Mouse (Mus musculus) lung, postnatal 10 days (tissue): Measurements from ENCODE around the gene Gstm7.
"Not testable (repeated sequence)": the region's sequence is repeated elsewhere in the genome, so short reads cannot be mapped to it uniquely, and the experiment has no call there.

Experiments
- DNase-seq: peaks from one replicate; pipeline ENCODE4 v3.0.0; 2021

The Gstm7 gene

DNA sequence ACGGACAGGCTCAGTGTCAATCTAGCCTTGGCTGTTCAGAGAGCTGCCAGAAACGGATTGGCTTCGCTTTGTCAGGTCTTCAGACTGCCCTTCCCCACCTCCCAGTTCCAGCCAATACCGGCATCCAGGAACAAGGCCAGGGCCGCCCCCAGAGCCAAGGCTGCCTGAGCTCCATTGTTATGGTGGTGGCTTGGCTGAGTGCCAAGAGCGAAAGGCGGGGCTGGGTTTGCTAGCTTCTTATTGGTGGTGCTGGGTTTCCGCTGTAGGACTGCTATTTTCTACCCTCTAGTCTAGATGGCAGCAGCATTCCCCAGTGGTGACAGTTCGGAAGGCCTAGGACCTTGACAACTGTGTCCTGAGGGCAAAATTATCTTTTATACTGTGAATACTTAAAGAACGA is at the start of gene Gstm7:
Gene Gstm7 (minus strand): TSS at position 148 of the 400 bp plus-strand sequence.
- peak; percentile 99 for DNase-seq

DNA sequence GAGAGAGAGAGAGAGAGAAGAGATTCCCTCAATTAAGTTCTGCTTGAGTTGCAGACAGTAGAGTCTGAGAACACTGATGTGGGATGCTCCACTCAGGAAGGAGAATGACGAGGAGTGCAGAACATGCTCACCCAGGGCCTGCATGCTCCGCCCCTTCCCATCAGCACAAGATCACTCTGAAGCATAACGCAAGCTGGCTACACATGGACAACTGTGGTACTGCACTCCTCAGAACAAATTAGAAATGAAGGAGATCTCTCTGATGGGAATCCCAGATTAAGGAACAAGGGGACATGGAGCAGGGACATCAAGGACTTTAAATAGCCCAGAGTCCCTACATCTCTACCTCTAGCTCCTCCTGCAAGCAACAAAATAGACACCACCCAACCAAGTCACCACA is 49.6 kb upstream of the Gstm7 start:
- DNase-seq, result no peak

DNA sequence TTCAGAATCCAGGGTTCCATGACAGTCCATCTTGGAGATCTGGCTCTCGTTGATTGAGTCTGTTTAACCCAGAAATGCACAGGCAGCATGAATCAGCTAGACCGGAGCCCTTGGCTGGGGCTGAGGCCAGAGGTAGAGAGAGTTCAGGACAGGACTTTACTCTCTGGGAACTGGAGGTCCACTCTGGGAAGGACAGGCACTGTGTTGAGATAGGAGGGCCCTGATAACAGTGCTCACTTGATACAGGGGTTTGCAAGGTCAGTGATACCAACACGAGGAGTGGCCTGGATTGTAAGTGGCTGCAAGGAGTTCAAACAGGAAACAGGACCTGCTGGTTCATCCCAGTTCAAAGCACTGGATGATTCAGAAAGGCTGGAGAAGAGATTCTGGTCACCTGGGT is 46.1 kb upstream of the Gstm7 start:
- DNase-seq, result no peak

DNA sequence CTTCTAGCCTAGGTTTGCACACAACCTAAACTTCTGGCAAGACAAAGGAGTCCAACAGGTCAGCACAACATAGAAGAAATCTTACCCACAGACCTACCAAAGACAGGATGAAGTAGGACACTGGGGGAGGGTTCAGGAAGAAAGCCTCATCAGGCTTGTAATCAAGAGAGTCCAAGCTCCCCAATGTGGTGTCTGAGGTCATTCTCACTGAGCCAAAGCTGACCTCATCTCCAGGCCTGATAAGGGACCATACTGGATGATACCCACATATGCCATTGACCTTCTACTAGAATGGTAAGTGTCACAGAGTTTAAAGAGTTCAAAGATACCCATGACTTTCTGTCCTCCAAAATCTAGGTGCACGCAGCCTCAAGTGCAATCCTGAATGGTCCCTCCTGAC is 42.6 kb upstream of the Gstm7 start:
- DNase-seq, result no peak

DNA sequence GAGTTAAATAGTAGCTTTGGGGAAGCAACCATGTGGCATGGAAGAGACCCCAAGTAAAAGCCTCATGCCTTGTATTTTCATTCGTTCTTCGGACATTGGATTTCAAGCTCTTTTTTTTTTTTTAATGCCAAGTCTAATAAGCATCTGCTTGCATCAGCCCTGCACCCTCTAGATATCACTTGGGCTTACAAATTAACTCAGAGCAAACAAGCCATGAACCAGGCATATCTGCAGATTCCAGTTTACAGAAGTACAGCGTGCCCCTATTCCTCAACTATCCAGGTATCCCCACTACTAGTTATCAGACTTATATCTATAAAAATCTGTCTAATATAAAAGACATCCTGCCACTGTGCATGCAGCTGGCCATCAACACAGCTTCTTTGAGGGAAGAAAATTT is 40.5 kb upstream of the Gstm7 start:
- DNase-seq, result no peak

DNA sequence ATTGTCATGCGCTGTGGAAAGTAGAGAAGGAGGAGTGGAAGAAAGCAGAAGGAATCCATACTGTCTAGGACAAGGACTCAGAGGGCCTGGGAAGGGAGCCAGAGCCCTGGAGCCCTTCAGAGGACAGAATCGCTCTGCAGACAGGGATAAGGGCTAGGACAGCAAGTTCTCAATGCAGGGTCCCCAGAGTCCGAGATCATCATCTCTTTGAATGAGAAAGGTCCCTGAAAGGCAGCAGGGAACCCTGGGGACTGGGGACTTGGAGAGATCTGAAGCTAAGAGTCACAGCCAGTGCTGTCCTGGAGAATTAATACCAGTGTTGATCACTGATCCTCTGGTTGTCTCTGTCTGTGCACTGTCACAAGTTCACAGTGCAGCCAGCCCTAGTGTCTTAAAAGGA is 39.5 kb upstream of the Gstm7 start:
- not testable (repeated sequence) for DNase-seq

DNA sequence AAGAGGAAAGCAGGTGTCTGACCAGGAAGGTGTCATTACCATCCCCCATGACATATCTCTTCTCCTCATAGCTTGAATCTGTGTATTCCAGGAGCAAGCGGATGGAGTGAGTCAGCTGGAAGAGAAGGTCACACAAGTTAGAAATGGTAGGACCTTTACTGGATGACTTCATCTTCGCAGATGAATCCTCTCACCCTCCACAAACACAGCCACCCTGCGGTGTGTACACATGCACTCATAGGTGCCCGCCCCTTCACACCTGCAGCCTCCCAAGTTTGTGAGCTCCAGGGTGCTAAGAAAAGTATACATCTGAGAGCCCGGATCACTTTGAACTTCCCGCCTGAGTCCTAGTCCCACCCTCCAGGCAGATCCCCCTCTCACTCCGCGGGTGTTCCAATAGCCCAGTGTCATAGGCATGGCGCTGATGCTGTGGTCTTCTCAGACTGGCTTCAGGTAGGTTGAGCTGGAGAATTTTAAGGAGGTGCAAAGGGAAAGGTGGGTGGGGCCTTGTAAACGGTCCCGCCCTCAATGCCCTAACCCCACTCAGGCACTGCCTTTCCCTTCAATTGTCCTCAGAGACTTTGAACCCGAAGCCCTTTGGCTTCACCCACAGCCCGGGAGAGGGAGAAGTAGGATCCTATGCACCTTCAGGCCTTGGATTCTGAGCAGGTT is 37.2 kb upstream of the Gstm7 start, which contains the start of gene Gstm3:
Gene Gstm3 (minus strand): TSS at position 560 of the 672 bp plus-strand sequence.
- DNase-seq, result no peak

DNA sequence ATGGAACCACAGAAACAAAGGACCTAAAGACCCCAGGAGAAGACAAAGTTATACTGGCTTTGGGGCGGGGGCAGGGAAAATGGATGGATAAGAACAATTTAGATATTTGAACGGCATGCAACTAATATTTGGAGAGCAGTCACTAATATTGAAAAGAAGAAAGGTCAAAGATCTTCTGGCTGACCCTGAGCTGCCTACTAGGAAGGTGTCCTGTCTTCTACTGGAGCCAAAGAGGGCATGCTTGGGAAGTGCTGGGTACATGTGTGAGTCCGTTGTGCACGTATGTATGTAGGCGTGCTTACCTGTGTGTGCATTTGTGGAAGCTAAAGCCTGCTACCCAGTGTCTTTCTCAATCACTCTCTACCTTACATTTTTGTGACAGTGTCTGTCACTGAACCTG is 35.0 kb upstream of the Gstm7 start:
- no peak for DNase-seq

DNA sequence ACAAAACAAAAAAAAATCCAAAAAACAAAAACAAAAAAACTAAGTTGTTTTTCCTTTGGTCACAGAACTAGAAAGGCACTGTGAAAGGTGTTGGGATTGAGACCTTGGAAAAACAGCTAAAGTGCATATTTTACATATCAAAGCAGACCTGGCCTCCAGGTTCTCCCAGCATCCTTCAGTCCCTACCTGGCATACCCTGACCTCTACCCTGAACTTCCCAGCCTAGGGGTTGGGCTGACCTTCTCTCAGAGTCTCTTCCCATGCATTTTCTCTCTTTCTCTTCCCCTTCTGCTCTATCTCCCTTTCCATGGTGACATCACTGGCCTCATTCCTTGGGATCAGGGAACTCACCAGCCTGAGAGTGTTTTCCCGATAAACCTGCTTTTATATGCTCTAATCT is 34.0 kb upstream of the Gstm7 start:
- DNase-seq, result no peak

DNA sequence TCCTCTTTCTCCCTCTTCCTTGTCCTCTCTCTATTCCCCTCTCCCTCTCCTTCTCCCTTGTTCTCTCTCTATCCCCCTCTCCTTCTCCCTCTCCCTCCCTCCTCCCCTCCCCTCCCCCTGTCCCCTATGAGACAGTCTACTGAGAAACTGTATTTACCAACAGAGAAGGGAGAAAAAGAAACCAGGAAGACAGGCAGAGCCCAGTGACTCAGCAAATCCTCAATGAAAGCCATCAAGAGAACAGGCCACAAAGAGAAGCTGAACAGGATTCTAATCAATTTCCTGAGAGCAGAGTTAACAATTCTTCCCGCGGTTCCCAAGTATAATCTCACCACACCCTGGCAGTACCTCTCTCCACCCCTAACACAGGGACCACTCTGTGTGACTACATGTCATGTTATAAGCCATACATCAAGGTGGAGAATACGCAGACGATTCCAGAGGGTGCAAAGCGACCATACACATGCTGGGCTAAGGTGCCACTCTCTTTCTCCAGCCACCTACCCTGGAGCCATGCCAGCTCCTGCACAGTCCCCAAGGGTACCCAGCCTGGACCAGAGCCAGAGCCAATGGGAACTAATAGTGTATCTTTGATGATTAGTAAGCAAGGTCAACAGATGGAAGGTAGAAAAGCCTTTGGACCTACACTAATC is 33.2 kb upstream of the Gstm7 start:
- DNase-seq, result no peak

DNA sequence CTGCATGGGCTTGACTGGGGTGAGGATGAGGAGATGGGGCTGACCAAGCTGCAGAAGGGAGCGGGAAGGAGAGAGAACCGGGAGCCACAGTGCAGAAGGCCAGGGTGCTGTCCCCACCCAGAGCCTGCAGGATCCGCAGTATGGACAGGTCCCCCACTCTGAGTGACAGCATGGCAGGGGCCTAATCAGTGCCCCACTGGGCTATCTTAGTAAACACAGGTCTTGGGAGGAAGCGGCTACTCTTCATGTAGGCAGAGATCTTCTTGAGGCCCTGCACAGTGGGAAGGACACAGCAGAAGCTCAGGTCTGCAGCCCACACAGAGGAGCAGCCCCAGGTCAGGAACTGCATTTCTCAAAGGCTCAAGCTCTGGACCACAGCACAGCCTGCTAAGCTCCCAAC is 32.4 kb upstream of the Gstm7 start:
- DNase-seq, result no peak

DNA sequence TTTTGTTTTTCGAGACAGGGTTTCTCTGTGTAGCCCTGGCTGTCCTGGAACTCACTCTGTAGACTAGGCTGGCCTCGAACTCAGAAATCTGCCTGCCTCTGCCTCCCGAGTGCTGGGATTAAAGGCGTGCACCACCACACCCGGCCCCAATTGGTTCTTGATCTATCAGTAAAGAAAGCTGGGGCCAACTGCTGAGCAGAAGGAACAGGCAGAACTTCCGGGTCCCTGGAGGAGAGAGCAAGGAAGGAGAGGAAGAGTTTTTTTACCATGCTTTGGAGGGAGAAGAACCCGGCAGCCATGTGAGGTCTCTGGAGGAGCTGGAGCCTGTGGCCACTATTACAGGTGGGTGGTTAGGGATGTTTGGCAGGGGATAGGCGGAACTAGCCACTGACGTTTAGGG is 23.6 kb upstream of the Gstm7 start:
- not testable (repeated sequence) for DNase-seq

DNA sequence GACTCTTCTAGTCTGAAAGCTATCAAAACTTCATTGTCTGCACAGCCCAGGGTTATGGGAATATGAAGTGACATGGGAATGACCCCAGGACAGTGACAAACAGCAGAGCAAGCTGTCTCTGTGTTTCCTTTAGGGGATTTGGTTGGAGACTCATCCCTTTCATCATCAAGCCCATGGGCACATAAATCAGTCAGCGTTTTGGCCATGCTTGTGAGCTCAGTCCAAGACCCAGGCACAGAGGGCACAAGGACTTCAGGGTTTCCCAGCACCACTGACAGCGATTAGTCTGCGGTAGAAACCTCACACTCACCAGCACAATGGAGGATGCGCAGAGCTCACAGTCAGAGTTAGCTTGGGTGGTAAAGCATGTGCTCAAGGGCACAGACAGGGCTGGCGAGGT is 22.3 kb upstream of the Gstm7 start:
- DNase-seq, result no peak

DNA sequence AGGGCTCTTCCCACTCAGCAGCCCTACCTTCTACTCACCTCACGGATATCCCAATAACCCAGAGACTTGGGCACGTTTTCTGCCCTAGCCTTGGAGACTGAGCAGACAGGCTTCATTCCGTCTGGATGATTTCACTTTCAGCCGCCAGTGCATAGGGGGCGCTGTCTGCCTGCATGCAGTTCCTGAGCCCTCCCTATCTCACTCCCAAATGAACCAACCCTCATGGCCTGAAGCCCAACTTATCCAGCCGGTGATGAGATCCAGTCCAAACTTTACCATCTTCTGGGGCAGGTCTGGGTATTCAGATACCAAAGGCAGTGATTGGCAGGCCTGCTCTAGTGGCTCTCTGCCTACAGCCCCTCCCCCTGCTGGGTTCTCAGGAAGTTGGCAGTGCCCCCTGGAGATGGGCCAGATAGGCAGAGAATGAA is 21.7 kb upstream of the Gstm7 start:
- DNase-seq, result peak; percentile 88

DNA sequence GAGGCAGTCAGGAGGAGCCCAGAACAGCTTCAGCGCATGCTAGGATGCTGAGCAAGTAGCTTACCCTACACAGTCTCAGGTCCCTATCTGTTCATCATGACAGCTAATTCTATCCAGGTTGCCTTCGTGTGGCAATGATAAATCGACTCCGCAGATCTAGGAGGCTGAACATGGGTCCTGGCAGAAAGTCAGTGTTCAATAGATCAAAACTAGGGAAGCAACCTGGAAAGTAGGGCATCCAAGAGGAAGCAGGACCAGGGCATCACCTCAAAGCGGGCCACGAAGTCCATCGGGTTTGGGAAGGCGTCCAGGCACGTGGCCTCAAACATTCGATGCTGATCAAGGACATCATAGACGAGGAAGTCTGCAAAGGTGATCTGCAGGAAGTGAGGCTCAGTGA is 18.9 kb upstream of the Gstm7 start:
- no peak for DNase-seq

DNA sequence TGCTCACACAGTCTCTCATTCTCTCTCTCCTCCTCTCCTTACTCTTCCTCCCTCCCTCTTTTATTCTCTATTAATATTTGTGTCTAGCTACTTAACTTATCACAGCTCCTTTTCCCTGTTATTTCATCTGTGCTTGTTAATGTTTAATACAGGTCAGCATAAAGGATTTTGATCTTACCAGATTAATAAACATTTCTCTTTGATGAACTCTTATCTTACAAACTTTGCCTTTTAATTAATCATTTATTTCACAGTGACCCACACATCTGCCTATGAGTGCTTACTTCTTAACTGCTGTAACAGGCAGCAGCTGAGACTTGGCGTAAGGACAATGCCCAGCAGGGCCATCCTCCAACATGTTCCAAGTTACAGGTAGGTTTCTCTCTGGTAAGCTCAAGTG is 17.8 kb upstream of the Gstm7 start:
- DNase-seq, result not testable (repeated sequence)

DNA sequence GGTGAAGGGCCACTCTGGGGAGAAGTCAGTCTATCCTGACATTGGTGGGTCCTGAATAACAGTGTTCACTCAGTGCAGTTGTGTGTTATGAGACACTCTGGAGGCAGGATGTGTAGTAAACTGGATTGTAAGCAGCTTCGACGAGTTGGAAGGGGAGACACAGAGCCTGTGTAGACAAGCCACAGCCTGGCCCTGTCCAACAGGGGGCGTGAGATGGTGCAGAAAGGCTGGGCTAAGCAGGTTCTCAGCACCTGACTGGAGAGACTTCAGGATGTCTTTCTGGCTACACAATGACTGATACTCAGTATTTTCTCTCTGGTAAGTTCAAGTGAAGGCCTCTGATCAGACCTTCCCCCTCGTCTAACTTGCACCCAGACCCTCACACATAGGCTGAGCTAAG is 14.1 kb upstream of the Gstm7 start:
- no peak for DNase-seq

DNA sequence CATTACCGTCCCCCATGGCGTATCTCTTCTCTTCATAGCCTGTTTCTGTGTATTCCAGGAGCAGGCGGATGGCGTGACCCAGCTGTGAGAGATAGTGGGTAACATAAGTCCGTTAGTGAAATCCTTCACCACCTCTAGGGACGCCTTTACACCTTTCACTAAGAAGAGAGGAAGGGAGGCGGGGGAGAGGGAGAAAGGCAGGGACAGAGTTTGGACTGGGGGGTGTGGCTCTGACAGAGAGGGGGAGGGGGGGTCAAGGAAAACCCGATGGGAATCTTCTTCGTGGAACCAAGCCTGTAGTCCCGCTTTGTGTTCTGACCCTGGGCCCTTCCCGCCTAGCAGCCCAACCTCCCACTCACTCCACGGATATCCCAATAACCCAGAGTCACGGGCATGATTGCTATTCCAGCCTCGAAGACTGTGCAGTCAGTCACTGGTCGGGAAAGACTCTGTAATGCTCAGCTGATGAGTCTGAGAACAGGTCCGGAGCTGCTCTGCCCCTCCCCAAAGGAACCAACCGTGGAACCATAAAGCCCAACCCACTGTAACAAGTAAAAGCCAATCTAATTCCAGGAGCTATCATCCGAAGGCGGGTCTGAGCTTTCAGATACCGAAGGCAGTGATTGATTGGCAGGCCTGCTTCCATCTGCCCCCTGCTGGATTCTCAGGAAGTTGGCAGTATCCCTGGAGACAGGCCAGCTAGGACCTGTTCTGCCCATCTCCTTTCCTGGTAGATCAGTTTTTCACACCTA is 11.8 kb upstream of the Gstm7 start, which contains the start of gene Gstm6:
Gene Gstm6 (minus strand): TSS at position 511 of the 752 bp plus-strand sequence.
- peak; percentile 73 for DNase-seq

DNA sequence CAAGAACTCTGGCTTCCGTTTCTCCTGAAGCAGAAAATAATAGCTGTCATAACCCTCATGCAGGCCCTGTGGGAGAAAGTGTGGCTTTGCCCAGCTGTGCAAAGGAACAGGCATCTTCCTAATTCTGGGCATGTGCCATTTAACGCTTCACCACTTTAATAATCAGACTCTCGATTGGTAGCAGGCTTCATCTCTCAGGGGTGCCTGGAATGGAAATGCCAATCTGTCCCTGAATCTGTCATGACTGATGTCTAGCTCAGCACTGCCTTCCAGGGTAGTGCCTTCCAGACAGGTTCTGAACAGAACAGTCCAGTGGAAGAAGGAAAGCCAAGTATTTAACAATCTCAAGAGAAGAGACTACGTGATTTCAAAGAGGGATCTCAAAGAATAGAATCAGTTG is 9.6 kb upstream of the Gstm7 start:
- DNase-seq, result no peak

DNA sequence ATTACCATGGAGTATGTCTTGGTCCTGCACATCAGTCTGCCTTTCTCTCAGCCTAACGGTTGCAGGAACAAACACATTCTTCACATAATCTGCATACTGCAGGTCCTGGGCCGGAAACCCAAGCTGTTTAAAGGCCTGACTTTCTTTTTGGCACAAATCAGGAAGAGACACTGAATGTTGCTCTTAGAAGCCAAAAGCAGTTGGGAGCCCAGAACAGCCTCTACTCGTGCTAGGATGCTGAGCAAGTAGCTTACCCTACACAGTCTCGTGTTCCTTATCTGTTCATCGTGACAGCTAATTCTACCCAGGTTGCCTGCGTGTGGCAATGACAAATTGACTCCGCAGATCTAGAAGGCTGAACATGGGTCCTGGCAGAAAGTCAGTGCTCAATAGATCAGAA is 8.9 kb upstream of the Gstm7 start:
- no peak for DNase-seq

DNA sequence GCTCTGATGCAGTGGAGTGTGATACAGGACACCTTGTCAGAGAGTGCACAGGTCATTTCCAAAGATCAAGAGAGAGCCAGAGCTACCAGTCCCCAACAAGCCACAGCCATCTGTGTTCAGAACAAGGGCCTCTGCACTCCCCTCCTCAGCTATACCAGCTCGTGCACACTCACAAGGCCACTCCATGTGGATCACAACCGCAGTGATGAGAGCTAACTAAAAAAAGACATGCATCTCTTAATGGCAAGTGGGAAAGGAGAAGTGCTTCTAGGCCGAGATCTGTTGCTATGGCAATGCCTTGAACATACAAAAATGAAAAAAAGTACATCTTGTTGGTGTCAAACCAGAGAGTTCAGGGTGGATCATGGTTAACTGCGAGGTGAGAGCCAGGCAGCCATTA is 8.2 kb upstream of the Gstm7 start:
- DNase-seq, result no peak

DNA sequence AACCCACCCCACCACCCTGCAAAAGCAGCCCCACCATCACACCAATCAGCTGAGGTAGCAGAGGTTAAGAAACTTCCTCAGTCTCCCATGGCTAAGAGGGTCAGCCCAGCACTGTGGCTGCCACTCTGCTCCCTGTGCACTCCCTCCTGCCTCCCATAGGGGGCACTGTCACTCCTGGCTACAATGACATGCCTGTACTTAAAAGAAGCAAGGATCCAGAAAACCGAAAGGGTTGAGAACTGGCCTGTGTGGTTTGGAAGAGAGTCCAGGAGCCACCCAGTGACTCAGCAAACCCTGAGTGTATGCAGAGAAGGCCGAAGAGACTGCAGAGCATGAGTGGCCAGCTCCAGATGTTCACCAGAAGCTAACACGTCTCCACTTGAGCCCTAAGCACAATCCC is 7.8 kb upstream of the Gstm7 start:
- DNase-seq, result peak; percentile 86

DNA sequence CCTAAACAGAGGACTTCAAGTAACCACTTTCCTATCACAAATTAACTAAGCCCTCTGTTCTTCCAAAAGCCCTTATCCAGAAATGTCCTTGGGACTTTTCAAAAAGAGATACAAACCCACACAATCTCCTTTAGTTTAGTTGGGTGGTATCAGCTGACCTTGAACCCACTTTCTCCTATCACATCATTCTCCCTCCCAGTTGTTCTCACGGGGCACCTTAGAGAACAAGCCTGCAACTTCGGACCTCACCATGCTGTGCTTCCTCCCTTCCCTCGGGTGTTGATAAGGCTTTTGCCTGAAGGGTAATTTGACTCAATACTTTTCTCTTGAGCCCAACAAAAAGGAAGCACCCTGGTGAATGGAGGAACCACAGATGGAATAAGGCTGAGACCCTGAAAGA is 4.3 kb upstream of the Gstm7 start:
- DNase-seq, result no peak

DNA sequence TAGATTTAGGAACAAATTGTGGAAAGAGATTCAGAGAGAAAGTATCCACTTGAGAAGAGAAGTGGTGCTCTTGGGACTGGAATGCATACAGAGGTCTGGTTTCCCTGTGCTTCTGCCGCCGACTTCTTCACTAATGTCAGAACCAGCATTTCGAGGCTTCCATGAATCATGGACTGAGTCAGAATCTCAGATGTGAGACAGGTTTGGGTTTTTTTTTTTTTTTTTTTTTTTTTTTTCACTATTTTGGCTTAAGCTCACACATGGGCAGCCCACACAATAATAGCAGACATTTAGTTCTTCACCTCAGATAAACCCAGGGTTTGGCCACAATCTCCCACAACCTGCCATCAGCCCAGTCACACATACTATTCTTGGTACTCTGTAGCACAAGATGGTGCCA is 3.7 kb upstream of the Gstm7 start:
- no peak for DNase-seq
